ENCODE assay signal across 24 mouse cellular contexts in genomic region chr6:144278505-144279053, GRCm38 (mm10).
DNase-seq lines count a peak whose midpoint lies in the region; ATAC-seq and TF ChIP-seq lines count a peak whose summit lies in the region.
"Had no signal": no experiment of that assay in that cellular context is flagged by ENCODE, and none has a peak within 500 bp of the region (broad histone marks: within the 10 kb centered on the region; RNA-seq: fewer than 3 reads in every experiment).

No protein-coding gene starts in this region.

- no peak overlapping the region for H3K27ac ChIP-seq in lung, embryonic 16.5 days (ENCODE audit: low read length)
- H3K27ac ChIP-seq in lung, postnatal 0 days (ENCODE audit: low read length): no peak overlapping the region
- H3K27ac ChIP-seq: forebrain, embryonic 10.5 days; limb, embryonic 15.5 days; liver, embryonic 14.5 days; midbrain, embryonic 12.5 days had no signal

- peak; percentile 70 for ATAC-seq in lung, embryonic 16.5 days (ENCODE audit: low read depth)
- no peak; the same call in 1 of the 2 replicates for ATAC-seq in lung, postnatal 0 days
- ATAC-seq: forebrain, postnatal 0 days; intestine, postnatal 0 days had no signal

- H3K9ac ChIP-seq in lung, embryonic 16.5 days (ENCODE audit: low read length): no peak overlapping the region
- H3K9ac ChIP-seq in lung, postnatal 0 days (replicated peaks; ENCODE audit: low read depth): no peak overlapping the region
- H3K9ac ChIP-seq: forebrain, postnatal 0 days; limb, embryonic 15.5 days; liver, embryonic 14.5 days; midbrain, embryonic 12.5 days had no signal

- peaks cover 2% of the 10 kb centered on the region; the same call in 1 of the 2 replicates for H3K9me3 ChIP-seq in lung, embryonic 16.5 days (ENCODE audit: control insufficient read depth, low read length)
- H3K9me3 ChIP-seq in lung, postnatal 0 days (ENCODE audit: low read length): no peaks in the 10 kb centered on the region
- H3K9me3 ChIP-seq: limb, embryonic 15.5 days had no signal

- H3K4me1 ChIP-seq in lung, embryonic 16.5 days (replicated peaks; ENCODE audit: control insufficient read depth, insufficient read depth, low read length): peaks cover 5% of the 10 kb centered on the region; the same call in 1 of the 2 replicates
- H3K4me1 ChIP-seq in lung, postnatal 0 days (ENCODE audit: insufficient read depth, low read depth, low read length): no peaks in the 10 kb centered on the region

- no peak overlapping the region for H3K4me2 ChIP-seq in lung, embryonic 16.5 days (ENCODE audit: low read depth, low read length)
- H3K4me2 ChIP-seq in lung, postnatal 0 days (replicated peaks; ENCODE audit: low read depth, low read length): no peak overlapping the region
- H3K4me2 ChIP-seq: heart, embryonic 11.5 days; limb, embryonic 15.5 days; midbrain, embryonic 12.5 days had no signal

- peak; percentile 12 to 40 for DNase-seq in adrenal gland, postnatal 36 days
- no peak for DNase-seq in adrenal gland, adult 18-20 months (ENCODE audit: low spot score in 2 of 2)
- peak; percentile 3 for DNase-seq in kidney, adult 9 months
- DNase-seq in kidney, postnatal 10 days: no peak
- no peak for DNase-seq in lung, postnatal 0 days (ENCODE audit: low spot score)
- no peak for DNase-seq in frontal cortex, postnatal 10 days (ENCODE audit: low spot score in 2 of 2)
- no peak for DNase-seq in gastrocnemius, postnatal 4 days (ENCODE audit: low spot score in 2 of 2)
- DNase-seq: adrenal gland, postnatal 14 days; cerebellum, adult 11 months; cerebellum, adult 9-11 months; forebrain, postnatal 0 days; gastrocnemius, postnatal 36 days; heart, postnatal 10 days; left cerebral cortex, postnatal 4 days; lung, postnatal 14 days; thymus, adult 18-20 months; thymus, postnatal 4 days had no signal

- no peak for TF ChIP-seq CTCF in lung, postnatal 0 days (IDR thresholded peaks at IDR 0.05)

- no peak overlapping the region for H3K4me3 ChIP-seq in lung, embryonic 16.5 days (ENCODE audit: low read length)
- no peak overlapping the region for H3K4me3 ChIP-seq in lung, postnatal 0 days (ENCODE audit: low read depth, low read length)
- H3K4me3 ChIP-seq: forebrain, embryonic 10.5 days; limb, embryonic 15.5 days; midbrain, embryonic 12.5 days had no signal

- H3K36me3 ChIP-seq in lung, embryonic 16.5 days (ENCODE audit: control insufficient read depth, insufficient read depth, low read length): no peaks in the 10 kb centered on the region
- no peaks in the 10 kb centered on the region for H3K36me3 ChIP-seq in lung, postnatal 0 days (ENCODE audit: insufficient read depth, low read length)
- H3K36me3 ChIP-seq: forebrain, embryonic 10.5 days; limb, embryonic 15.5 days; midbrain, embryonic 12.5 days had no signal

- 46% methylated on average over 13 of the region's 13 CpGs for WGBS in lung, embryonic 16.5 days
- WGBS in lung, postnatal 0 days: 37% methylated on average over 13 of the region's 13 CpGs

- no peak for TF ChIP-seq EP300 in lung, postnatal 0 days (IDR thresholded peaks at IDR 0.05)

- no peaks in the 10 kb centered on the region for H3K27me3 ChIP-seq in lung, embryonic 16.5 days (ENCODE audit: control insufficient read depth, insufficient read depth, low read depth, low read length)
- no peaks in the 10 kb centered on the region for H3K27me3 ChIP-seq in lung, postnatal 0 days (replicated peaks; ENCODE audit: insufficient read depth, low read length)
- H3K27me3 ChIP-seq: limb, embryonic 15.5 days; midbrain, embryonic 12.5 days had no signal

Comparison
In these comparisons a context has a peak if more than half of its experiments do, and no peak if none do; other contexts are left out.
1. DNase-seq: peak in adrenal gland, postnatal 36 days (2 of 2) and kidney, adult 9 months (single experiment); none in adrenal gland, adult 18-20 months (0 of 2), kidney, postnatal 10 days (single experiment), lung, postnatal 0 days (single experiment), frontal cortex, postnatal 10 days (0 of 2) and gastrocnemius, postnatal 4 days (0 of 2).